Mouse (Mus musculus) c-Kit-positive CD71-negative TER-119-negative erythroid progenitor cells, embryonic 14.5 days (primary cell): ENCODE data around the gene Ltc4s.

Source experiments
- DNase-seq: peaks from one replicate; pipeline ENCODE4 v3.0.0-alpha.2; 2013; ENCODE audit warnings: low read depth

Gene Ltc4s

DNA sequence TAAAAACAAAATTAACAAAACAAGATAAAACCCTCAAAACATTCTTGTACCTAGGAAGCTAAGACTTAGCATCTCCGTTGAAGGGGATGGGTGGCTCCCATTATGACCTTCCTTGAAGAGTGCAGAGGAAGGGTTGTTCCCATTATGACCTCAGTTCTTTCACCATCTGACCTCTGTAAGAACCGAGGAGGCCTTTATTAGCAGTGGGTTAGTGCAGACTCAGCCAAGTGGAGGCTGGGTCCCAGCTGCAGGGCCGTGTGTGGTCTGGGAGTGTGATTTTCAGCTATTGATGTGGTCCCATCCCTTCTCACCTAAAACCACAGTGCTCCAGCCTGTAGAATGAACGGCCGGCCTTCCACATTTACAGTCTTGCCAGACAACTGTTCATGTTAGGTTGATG is 6.9 kb upstream of the Ltc4s start:
- DNase-seq = no peak

DNA sequence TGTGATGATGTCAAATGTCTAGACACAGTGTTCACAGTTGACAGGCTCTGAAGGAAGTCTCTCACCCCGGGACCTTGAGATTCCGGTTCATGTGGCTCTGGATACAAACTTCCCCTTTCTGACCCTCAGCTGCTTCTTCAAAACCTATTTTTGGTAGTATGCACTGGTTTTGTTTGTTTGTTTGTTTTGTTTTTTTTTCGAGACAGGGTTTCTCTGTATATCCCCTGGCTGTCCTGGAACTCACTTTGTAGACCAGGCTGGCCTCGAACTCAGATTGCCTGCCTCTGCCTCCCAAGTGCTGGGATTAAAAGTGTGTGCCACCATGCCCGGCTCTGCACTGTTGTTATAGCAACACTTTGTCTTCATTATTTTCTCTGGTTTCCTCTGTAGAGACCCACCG is 5.5 kb upstream of the Ltc4s start:
- no peak for DNase-seq

DNA sequence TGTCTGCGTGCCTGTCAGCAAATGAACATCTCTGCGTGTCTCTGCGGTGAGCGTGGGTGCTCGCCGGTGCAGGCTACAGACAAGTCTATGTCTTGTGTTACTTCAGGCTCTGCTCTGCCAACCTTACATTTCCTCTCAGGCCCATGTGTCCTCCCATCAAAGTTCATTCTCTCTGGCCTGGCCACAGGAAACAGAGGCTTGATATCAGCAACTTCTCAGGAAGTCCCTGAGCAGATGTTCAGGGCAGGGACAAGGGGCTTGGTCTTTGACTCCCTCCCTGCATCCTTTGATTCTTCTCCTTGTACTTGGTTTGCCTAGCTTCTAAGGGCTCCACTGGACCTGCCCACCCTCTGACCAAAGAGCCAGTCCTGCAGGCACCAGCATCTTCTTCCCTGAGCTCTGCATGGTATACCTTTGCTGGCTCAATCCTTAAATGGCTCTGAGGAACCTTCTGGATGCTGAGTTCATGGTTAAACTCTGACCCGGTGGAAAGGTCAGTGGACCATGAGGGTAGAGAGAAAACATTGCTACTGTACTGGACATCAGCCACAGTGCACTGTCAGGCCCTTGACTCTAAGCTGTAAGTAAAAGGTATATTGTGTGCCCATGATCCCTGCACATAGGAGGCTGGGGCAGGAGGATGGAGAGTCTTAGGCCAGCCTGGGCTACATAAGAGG is 2.0 kb upstream of the Ltc4s start:
- DNase-seq = no peak

DNA sequence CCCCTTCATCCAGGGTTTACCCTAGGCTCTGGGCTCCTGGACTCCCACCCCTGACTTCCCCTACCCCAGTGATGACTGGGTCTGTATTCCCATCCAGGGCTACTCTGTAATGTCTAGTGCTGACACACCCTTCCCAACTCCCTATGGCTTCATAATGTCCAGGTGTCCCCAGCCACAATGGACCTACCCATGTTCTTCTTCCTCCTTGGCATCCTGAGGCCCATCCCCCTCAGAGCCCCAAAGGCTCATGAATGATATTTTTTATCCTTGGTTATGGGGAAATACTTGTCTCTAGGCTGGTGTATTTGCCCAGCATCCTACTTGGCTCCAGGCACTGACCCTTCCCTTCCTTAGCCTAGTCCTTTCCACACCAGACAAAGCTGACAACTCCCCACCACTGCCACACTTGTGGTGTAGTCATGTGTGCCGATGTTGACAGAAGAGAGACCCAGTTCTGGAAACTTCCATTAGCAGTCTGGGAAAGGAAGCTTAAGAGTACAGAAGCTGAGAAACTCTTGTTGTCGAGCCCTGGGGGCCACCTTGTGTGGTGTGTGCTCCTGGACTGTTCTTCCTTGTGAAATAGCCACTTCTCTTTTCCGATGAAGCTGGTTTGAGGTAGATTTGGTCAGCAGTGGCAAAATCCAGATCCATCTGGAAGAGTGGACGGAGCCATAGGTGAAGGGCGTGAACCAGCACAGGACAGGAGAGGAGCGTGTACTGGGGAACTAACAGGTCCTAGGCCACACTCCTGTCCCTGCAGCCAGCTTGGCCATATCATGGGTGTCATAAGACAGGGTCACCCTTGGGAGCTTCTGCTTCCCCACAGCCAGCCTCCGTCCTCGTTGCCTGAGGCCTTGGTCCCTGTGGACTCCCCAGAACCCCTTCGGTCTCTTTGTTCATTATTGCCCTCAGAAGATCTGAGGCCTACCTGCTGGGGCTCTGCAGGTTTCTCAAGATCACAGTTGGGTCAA is 690 bp upstream of the Ltc4s start:
- no peak for DNase-seq

DNA sequence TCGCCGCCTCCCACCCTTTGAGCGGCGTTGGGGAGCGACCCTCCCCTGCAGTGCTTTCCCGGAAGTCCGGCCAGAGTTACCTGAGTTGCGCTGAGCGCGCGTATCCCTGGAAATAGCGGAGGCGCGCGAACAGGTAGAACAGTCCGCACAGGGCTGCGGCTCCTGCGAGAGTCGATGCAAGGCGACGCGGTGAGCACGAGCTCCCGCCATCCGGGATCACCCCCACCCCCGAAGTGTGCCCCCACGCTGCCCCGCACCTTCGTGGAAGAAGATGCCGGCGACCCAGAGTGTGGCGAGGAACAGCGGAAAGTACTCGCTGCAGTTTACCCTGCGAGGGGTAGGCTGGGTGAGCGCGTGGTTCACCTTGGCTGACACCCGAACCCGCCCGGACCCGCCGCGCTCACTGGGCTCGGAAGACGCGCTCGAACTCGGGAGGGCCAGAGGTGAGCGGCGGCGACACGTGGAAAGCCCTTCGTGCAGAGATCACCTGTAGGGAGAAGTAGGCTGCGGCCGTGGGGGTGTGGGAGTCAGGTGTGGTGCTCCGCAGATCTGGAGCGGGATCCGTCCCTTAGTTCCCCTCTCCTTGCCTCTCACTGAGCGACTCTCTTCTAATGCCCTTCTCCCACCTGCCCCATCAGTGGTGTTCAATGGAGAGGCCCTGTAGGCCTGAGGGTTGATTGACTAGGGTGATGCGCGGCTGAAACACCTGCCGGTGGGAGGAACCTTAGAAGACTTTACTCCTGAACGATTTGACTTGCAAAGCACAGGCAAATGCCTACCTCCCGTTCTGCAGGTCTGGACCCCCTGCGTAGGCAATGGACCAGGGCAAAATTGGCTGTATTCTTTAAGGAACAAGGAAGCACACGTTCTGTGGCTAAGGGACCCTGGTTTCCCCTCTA is 1.2 kb downstream of the Ltc4s start:
- DNase-seq = no peak

DNA sequence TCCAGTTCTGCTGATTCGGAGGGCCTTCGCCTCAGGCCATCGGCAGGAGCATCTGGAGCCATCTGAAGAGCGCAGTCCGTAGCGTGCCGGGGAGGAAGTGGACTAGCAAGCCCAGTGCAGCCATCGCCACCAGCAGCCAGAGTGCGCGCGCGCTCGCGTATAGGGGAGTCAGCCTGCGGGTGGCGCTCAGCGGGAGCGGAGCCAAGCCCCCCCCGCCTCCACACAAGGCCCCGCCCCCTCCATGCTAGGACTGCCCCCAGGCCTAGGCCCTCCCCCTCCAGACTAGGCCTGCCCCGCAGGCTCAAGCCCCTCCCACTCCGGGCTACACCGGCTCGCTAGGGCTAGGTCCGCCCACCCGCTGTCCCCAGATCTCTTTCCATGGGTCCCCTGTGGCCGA is 1.9 kb downstream of the Ltc4s start:
- DNase-seq = peak; percentile 88

DNA sequence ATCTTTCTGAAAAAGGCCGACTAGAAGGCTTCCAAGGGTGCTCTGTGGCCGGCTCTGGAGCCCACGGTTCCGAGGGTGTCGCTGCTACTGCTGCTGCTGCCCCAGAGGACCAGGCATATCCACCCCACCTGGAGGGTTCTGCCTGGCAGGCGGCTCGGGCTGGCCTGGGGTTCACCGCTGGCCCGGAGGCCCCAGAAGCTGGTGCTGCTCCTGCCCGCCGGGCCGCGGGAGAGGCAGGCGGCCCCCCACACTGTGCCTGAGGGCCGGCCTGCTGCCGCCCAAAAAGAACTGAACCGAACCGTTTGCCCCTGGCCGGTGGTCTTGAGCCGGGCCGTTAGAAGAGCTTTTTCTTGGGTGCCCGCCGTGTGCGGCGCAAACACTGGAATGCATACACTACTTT is 3.8 kb downstream of the Ltc4s start:
- no peak for DNase-seq

DNA sequence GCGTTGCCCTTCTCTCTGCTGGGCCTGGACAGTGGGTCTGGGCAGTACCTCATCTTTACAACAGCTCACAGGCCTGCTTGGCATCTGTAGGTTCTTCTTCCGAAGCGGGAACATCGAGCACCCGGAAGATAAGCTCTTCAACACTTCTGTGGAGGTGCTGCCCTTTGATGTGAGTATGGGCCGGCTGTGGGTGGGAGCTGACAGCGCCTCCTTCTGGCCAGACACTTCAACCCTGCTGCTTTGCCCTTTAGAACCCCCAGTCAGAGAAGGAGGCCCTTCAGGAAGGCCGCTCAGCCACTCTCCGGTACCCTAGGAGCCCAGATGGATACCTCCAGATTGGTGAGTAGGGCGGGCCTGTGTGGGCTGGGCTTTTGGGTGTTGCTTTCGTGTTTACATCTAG is 4.4 kb downstream of the Ltc4s start:
- no peak for DNase-seq

DNA sequence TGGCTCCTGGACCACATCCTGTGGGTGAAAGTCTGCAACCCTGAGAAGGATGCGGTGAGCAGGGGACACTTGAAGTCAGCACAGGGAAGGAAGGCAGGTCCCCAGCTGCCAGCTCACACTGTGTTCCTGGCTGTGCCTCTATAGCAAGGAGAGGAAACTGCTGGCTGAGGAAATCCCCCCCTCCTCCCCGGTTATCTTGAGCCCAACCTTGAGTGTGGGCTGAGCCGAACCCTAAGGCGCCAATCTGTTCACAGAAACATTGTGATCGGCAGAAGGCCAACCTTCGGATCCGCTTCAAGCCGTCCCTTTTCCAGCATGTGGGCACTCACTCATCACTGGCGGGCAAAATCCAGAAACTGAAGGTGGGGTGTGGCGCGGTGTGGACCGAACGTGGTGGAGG is 5.4 kb downstream of the Ltc4s start:
- no peak for DNase-seq

DNA sequence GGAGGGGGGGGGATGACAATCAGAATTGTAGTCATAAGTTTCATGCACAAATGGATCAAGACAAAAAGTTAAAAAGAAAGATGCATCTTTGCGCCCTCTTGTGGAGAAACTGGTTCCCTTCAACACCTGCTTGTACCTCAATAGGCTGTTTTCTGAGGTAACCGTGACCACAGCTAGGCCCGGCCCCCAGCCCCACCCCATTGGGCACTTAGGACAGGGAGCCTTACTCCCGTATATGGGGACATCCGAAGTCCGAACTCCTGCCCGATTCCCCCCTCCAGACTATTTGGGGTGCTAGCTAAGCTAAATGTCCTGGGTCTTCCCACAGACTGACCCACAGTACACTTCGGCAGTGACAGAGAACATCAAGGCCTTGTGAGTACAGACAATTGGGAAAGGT is 7.0 kb downstream of the Ltc4s start:
- DNase-seq = peak; percentile 76

DNA sequence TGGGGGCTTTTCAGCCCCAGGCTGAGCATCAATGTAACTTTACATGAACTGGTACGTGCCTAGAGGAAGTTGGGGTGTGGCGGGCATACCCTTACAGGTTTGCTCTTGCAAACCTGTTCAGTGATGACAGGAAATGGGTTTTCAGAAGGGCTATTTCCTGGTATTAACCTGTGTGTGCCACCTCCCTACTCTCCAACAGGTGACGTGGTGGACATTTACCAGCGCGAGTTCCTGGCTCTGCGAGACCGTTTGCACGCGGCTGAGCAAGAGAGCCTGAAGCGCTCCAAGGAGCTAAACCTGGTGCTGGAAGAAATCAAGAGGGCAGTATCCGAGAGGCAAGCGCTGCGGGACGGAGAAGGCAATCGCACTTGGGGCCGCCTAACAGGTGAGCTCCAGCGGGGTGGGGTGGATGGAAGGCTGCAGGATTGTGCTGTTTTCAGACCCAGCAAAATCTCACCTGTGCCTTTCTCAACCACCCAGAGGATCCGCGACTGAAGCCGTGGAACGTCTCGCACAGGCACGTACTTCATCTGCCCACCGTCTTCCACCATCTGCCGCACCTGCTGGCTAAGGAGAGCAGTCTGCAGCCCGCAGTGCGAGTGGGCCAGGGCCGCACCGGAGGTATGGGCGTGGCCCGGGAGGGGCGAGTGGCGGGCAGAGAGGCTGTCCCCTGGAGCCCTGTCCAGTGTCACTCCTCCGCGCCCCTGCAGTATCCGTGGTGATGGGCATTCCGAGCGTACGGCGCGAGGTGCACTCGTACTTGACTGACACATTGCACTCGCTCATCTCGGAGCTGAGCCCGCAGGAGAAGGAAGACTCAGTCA is 7.7 kb downstream of the Ltc4s start:
- DNase-seq = no peak

DNA sequence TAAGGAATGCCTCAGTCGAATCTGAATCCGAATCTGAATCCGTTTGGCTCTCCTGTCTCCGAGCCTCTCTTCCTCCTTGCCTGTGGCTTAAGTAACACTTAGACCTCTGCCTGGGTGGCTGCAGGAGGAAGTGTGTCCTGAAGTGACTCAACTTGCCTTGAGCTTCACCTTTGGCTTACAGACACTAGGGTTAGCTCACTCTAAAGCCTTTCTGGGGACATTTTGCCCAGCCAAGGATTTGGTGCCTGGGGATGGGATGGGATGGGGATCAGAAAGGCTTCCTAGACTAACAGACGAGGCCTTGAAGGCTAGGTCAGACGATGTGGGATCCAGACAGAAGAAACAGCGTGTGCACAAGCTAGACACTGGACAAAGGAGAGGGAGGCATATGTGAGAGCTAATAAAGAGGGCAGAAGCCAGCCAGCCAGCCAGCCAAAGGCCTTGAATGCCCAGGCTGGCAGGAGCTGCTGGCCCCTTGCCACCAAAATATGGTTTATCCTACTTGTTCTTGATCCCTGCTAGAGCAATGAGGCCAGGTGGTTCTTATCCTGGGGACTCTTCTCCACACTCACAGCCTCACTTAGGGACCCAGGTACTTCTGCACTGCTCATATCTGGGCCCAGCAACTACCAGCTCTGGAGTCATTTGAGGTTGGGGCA is 9.0 kb downstream of the Ltc4s start:
- no peak for DNase-seq

DNA sequence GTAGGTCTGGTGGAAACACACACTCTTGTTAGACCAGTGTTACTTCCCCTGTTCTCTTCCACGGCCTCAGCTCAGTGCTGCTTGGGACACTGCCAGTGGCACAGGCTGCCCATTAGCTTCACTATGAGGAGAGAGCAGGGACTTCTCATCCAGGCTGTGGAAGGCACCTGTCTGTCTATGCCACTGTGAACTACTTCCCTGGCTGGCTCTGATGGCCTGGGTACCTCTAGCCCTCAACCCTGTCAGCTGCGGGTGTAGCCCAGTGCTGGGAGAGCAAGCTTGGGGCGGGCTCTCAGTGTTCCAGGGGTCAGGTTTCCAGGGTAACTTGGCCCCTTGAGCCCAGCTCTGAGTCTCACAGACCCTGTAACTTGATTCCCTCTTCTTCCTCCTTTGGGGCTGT is 9.6 kb downstream of the Ltc4s start:
- DNase-seq = no peak

DNA sequence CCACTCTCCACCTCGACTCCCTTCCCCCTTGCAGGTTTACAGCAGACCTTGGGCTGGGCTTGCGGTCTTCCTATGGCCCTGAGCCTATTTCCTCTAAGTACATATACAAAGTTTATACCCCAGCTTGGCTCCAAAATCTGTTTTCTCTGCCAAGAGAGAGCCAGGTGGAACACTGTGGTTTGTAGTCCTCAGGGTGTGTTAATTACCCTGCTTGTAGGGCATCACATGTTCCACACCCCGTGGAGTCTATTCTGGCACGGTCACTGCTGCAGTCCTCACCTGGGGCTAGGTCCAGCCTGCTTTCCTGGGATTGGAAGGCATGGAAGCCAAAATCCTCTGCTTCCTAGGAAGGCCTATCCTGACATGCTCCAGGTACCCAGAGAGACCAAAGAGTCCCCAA is 10.7 kb downstream of the Ltc4s start:
- DNase-seq = no peak

DNA sequence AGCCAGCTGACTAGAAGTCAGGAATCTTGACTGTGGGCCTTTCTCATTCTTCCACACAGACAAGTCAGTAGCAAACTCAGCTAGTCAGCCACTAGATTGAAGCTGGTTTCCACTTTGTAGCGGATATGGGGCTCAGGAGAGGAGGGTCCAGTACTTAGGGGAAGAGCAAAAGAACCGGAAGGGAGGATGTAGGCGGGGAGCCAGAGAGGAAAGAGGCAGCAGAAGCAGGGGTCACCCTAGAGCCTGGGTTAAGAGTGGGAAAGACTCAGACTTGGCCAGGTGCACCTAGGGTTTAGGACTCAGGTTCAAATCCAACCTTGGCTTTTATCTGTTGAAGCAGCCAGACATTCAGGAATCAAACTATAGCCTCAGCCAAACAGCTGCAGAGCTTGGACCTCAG is 11.2 kb downstream of the Ltc4s start:
- DNase-seq = no peak

DNA sequence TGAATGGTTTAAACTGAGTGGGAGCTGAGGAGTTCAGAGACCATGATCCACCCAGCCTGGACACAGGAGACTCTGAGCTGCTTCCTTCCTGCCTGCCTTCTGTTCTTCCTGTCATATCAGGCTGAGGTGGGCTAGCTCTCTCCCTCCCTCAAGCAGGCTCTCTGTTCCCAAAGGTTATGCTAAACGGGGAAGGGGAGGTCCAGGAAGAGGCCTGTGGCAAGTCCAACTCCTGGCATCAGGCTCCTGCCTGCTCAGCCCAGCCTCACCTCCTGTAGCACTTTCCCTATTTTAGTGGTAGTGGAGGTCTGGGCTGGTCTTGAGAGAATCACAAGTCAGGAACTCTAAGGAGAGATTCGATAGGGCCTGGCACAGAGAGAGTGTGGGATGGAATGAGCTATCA is 12.0 kb downstream of the Ltc4s start:
- DNase-seq = no peak

DNA sequence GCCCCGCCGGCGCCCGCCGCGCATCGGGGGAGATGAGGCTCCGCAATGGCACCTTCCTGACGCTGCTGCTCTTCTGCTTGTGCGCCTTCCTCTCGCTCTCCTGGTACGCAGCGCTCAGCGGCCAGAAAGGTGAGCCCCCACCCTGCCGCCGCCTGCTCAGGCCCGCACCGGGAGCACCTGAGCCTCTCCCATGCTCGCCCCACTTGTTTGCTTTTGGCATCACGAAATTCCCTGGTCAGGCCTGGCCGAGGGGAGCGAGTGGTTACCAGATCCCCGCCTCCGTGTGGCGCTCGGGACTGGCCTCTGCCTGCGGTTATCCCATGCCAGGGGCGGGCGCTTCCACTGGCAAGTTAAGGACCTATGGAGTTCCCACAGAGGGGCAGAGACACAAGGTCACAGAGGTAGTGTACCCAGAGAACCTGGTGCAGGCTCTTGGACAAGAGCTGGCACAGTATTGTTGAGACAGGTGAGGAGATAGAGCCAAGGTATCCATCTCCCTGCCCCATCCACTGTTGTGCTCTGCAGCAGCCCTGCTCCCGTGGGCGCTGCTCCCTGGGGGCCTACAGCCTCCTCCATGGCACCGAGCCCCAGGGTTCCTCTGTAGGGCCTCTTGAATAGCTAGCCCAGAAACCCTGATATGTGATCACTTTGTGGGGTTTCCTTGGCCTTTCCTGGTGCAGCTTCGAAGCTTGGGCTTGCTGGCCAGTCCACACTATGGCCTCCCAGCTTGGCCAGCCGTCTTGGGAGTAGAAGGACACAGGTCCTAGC is 12.6 kb downstream of the Ltc4s start:
- no peak for DNase-seq

DNA sequence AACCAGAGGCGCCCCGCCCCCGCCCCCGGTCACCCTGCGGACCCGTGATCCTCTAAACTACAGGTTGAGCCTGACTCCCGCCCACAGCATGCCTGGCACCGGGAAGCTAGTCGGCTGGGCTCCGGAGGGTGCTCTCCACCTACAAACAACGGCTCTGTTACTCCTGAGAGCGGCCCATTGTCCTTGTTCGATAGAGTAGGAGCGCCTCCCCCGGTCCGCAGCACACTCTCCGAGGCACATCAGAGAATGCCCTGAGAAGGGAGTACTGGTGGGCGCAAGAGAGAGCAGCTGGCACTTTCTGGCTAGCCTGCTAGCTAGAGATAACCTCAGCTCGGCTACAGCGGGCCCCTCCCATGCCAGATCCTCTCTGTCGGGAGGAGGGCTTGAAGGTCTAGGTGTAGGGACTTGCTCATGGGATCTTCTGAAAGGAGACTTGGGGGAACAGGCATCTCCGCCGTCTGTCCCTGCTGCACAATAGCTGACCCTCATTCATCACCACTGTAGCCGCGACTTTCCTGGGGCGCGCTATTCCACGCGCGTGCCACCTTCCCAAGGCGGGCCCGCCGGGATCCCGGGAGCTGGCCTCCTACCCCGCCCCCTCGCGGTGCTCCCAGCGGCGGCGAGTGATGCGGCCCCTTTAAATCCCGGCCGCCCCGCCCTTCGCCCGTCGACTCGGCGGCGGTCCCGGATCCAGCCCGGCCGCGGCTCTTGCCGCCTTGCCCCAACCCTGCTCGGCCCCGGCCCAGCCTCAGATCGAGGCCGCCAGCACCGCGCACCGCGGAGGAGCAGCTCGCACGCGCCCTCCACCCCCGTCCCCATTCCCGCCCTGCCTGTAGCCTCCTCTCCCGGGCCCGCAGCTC is 13.5 kb downstream of the Ltc4s start:
- peak; percentile 64 for DNase-seq
